Mouse (Mus musculus) thymus, adult 2 months (tissue): ENCODE measurements around the gene Zc3h7b. TPM values are rescaled to one million over a fixed set of nuclear protein-coding genes. Genes with fewer than 3 reads are reported as not detected.

Experiments
- DNase-seq: peaks from one replicate; pipeline ENCODE4 v3.0.0; 2021
- H3K27ac ChIP-seq: fragments of 200-500 bp; 2 replicates; pipeline ENCODE4 v1.5.1; 2012; ENCODE audit warnings: low read length, control low read depth; ENCODE audit not compliant: control insufficient read depth, insufficient read depth
- H3K27me3 ChIP-seq: fragments of 200-500 bp; 2 replicates; pipeline ENCODE4 v1.6.1; 2012; ENCODE audit warnings: mild to moderate bottlenecking, low read length, moderate library complexity, mixed read lengths; ENCODE audit not compliant: control insufficient read depth, insufficient read depth
- H3K36me3 ChIP-seq: fragments of 200-500 bp; 2 replicates; pipeline ENCODE4 v1.6.1; 2012; ENCODE audit warnings: mild to moderate bottlenecking, low read length, moderate library complexity; ENCODE audit not compliant: control insufficient read depth, insufficient read depth
- H3K4me1 ChIP-seq: fragments of 200-500 bp; replicated peaks from 2 replicates; pipeline ENCODE4 v1.6.1; 2012; ENCODE audit warnings: low read length; ENCODE audit not compliant: control insufficient read depth, insufficient read depth
- H3K4me3 ChIP-seq: fragments of 200-500 bp; 2 replicates; pipeline ENCODE4 v1.5.1; 2012; ENCODE audit warnings: mild to moderate bottlenecking, low read length, control low read depth, moderate library complexity; ENCODE audit not compliant: control insufficient read depth, insufficient read depth
- CTCF ChIP-seq: fragments of 200-500 bp; IDR thresholded peaks from 2 replicates; pipeline ENCODE4 v1.5.1; 2012; ENCODE audit warnings: mild to moderate bottlenecking, control low read depth, low read length, moderate library complexity, borderline replicate concordance; ENCODE audit not compliant: control insufficient read depth, poor library complexity, insufficient read depth; ENCODE audit errors: extremely low read depth
- POLR2A ChIP-seq: fragments of 200-500 bp; IDR thresholded peaks from 2 replicates; pipeline ENCODE4 v1.6.1; 2012; ENCODE audit warnings: mild to moderate bottlenecking, low read length, control low read depth, moderate library complexity; ENCODE audit not compliant: control insufficient read depth, poor library complexity, insufficient read depth; ENCODE audit errors: extremely low read depth
- WGBS: fragments of 180-500 bp; shearing (Covaris S2); methylation state at CpG from one replicate; pipeline ENCODE4 v1.1.7; 2018; 5-methylcytosine and 5-hydroxymethylcytosine counted together
- polyA plus RNA-seq: library from polyadenylated mRNA; depleted of rRNA; stranded (reverse); fragments of >200 nt; gene quantifications from 2 replicates; pipeline ENCODE4 v1.2.3, GENCODE M21; 2012

The Zc3h7b gene
- polyA plus RNA-seq, 1 experiment = 42.3 TPM

GRCm38 (mm10) chr15:81802001-81802890 is 57.4 kb downstream of the Zc3h7b start, which contains the start of gene Tef:
Gene Tef, plus strand, starts transcription at chr15:81802421.
- Histone ChIP-seq H3K36me3 (no peaks in the 10 kb centered on the region), H3K4me3 (peak within 1 kb of the TSS; percentile 13), H3K27ac (no peak within 1 kb of the TSS), H3K4me1 (peaks cover 12% of the 10 kb centered on the region), H3K27me3 (no peaks in the 10 kb centered on the region)
- DNase-seq = peak; percentile 67
- WGBS = 17% methylated on average over 19 of the region's 19 CpGs
- TF ChIP-seq CTCF (no peak), POLR2A (no peak)

GRCm38 (mm10) chr15:81802941-81803351 is 58.1 kb downstream of the Zc3h7b start:
- DNase-seq = no peak
- H3K4me3 ChIP-seq = peak overlapping the region; percentile 13; the same call in 1 of the 2 replicates
- H3K36me3 ChIP-seq = no peaks in the 10 kb centered on the region
- H3K27ac ChIP-seq = no peak overlapping the region
- no peaks in the 10 kb centered on the region for H3K27me3 ChIP-seq
- H3K4me1 ChIP-seq = peaks cover 12% of the 10 kb centered on the region
- 22% methylated on average over 8 of the region's 8 CpGs for WGBS
- TF ChIP-seq POLR2A (no peak), CTCF (no peak)

GRCm38 (mm10) chr15:81803425-81803951 is 58.6 kb downstream of the Zc3h7b start:
- no peaks in the 10 kb centered on the region for H3K36me3 ChIP-seq
- TF ChIP-seq POLR2A (no peak), CTCF (no peak)
- H3K4me3 ChIP-seq = no peak overlapping the region
- DNase-seq = no peak
- H3K27me3 ChIP-seq = no peaks in the 10 kb centered on the region
- WGBS = 80% methylated on average over 4 of the region's 4 CpGs
- peaks cover 12% of the 10 kb centered on the region for H3K4me1 ChIP-seq
- no peak overlapping the region for H3K27ac ChIP-seq

GRCm38 (mm10) chr15:81804172-81804571 is 59.3 kb downstream of the Zc3h7b start:
- WGBS = 88% methylated on average over 1 of the region's 1 CpGs
- H3K4me3 ChIP-seq = no peak overlapping the region
- H3K27me3 ChIP-seq = no peaks in the 10 kb centered on the region
- H3K36me3 ChIP-seq = no peaks in the 10 kb centered on the region
- H3K4me1 ChIP-seq = peaks cover 12% of the 10 kb centered on the region
- H3K27ac ChIP-seq = no peak overlapping the region
- DNase-seq = no peak
- TF ChIP-seq POLR2A = no peak
- TF ChIP-seq CTCF = no peak

- WGBS = 76% methylated on average over 3 of the region's 3 CpGs
- Histone ChIP-seq H3K27me3 (no peaks in the 10 kb centered on the region), H3K27ac (no peak overlapping the region), H3K4me3 (no peak overlapping the region), H3K4me1 (peaks cover 12% of the 10 kb centered on the region), H3K36me3 (no peaks in the 10 kb centered on the region)
- no peak for TF ChIP-seq POLR2A
- no peak for TF ChIP-seq CTCF
- DNase-seq = no peak
Measured at GRCm38 (mm10) chr15:81804883-81805282, 60.0 kb downstream of the Zc3h7b start.

- H3K36me3 ChIP-seq = no peaks in the 10 kb centered on the region
- H3K4me3 ChIP-seq = no peak overlapping the region
- H3K27me3 ChIP-seq = no peaks in the 10 kb centered on the region
- H3K4me1 ChIP-seq = peaks cover 18% of the 10 kb centered on the region
- DNase-seq = no peak
- TF ChIP-seq POLR2A (no peak), CTCF (no peak)
- 86% methylated on average over 6 of the region's 6 CpGs for WGBS
- no peak overlapping the region for H3K27ac ChIP-seq
Measured at GRCm38 (mm10) chr15:81805624-81806023, 60.8 kb downstream of the Zc3h7b start.
